Mouse (Mus musculus): ENCODE results near the gene Jak2. TPM values are rescaled to one million over a fixed set of nuclear protein-coding genes. Genes with fewer than 3 reads are reported as not detected.

Jak2 gene
- total and polyA plus RNA-seq, 3 experiments, result 4.3 to 19.5 (median 17.8) TPM

GRCm38 (mm10) chr19:29278944-29279587 lies 27.4 kb downstream of the Jak2 start:
- WGBS, result 92% methylated on average over 6 of the region's 6 CpGs
- Histone ChIP-seq H3K79me2 (replicated peaks; ENCODE audit: control insufficient read depth, insufficient read depth, low read length) (no peaks in the 10 kb centered on the region), H3K4me1 (ENCODE audit: control insufficient read depth, insufficient read depth, low read length) (no peaks in the 10 kb centered on the region), H3K27ac (no peak overlapping the region), H3K36me3 (ENCODE audit: control insufficient read depth, insufficient read depth, low read length) (no peaks in the 10 kb centered on the region; the same call in none of the 2 replicates), H3K27me3 (ENCODE audit: control insufficient read depth, insufficient read depth, low read length) (no peaks in the 10 kb centered on the region), H3K9ac (ENCODE audit: low read depth, low read length) (no peak overlapping the region), H3K4me3 (no peak overlapping the region)
- no peak for TF ChIP-seq POLR2A (IDR thresholded peaks at IDR 0.05; ENCODE audit: insufficient read depth, low read depth, low read length)
- TF ChIP-seq EP300 (IDR thresholded peaks at IDR 0.05; ENCODE audit: insufficient read depth, low read depth, low read length), result no peak
- no peak for DNase-seq
- intact Hi-C loops (cut with DNase I), result no loop called here

DNA sequence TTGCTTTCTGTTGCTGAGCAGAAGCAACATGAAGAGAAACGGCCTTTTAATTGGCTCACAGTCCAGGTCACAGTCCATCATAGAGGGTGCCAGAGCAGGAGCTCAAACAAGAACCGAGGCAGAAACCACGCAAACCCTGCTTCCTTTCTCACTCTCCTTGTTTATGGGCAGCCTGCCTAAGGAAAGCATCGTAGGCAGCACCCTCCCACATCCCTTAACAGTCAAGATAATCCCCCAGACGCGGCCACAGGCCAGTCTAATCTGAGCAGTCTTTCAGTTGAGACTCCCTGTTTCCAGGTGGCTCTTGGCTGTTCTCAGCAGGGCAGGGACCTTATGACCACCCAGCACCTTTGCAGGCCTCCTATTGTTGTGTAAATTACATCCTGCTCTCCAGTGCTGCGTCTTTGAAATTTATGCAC lies 33.8 kb downstream of the Jak2 start:
- H3K79me2 ChIP-seq (replicated peaks; ENCODE audit: control insufficient read depth, insufficient read depth, low read length), result no peaks in the 10 kb centered on the region
- intact Hi-C loops (cut with DNase I), result no loop called here
- H3K4me3 ChIP-seq, result no peak overlapping the region
- H3K9ac ChIP-seq (ENCODE audit: low read depth, low read length), result no peak overlapping the region
- TF ChIP-seq CTCF (IDR thresholded peaks at IDR 0.05) (no peak), POLR2A (IDR thresholded peaks at IDR 0.05; ENCODE audit: insufficient read depth, low read depth, low read length) (no peak)
- no peaks in the 10 kb centered on the region for H3K27me3 ChIP-seq (ENCODE audit: control insufficient read depth, insufficient read depth, low read length)
- no peak for DNase-seq
- 48% methylated on average over 7 of the region's 7 CpGs for WGBS
- H3K4me1 ChIP-seq (ENCODE audit: control insufficient read depth, insufficient read depth, low read length), result no peaks in the 10 kb centered on the region
- H3K36me3 ChIP-seq (ENCODE audit: control insufficient read depth, insufficient read depth, low read length), result peaks cover 4% of the 10 kb centered on the region
- H3K27ac ChIP-seq, result no peak overlapping the region

- no peak overlapping the region for H3K27ac ChIP-seq
- H3K4me1 ChIP-seq (ENCODE audit: control insufficient read depth, insufficient read depth, low read length), result no peaks in the 10 kb centered on the region
- no peaks in the 10 kb centered on the region for H3K27me3 ChIP-seq (ENCODE audit: control insufficient read depth, insufficient read depth, low read length)
- no peak overlapping the region for H3K9ac ChIP-seq (ENCODE audit: low read depth, low read length)
- intact Hi-C loops (cut with DNase I), result no loop called here
- no peak overlapping the region for H3K4me3 ChIP-seq
- peak; percentile 36 for TF ChIP-seq CTCF (IDR thresholded peaks at IDR 0.05)
- TF ChIP-seq POLR2A (IDR thresholded peaks at IDR 0.05; ENCODE audit: insufficient read depth, low read depth, low read length), result no peak
- no peak for TF ChIP-seq EP300 (IDR thresholded peaks at IDR 0.05; ENCODE audit: insufficient read depth, low read depth, low read length)
- H3K79me2 ChIP-seq (replicated peaks; ENCODE audit: control insufficient read depth, insufficient read depth, low read length), result no peaks in the 10 kb centered on the region
- WGBS, result 80% methylated on average over 8 of the region's 8 CpGs
- no peak for DNase-seq
- peaks cover 4% of the 10 kb centered on the region for H3K36me3 ChIP-seq (ENCODE audit: control insufficient read depth, insufficient read depth, low read length)
These were observed 36.2 kb downstream of the Jak2 start for GRCm38 (mm10) chr19:29287863-29288262.

GRCm38 (mm10) chr19:29291532-29291931 lies 39.9 kb downstream of the Jak2 start:
- TF ChIP-seq EP300 (IDR thresholded peaks at IDR 0.05; ENCODE audit: insufficient read depth, low read depth, low read length) (no peak), CTCF (IDR thresholded peaks at IDR 0.05) (no peak), POLR2A (IDR thresholded peaks at IDR 0.05; ENCODE audit: insufficient read depth, low read depth, low read length) (no peak)
- Histone ChIP-seq H3K9ac (ENCODE audit: low read depth, low read length) (no peak overlapping the region), H3K36me3 (ENCODE audit: control insufficient read depth, insufficient read depth, low read length) (peaks cover 1% of the 10 kb centered on the region; the same call in 1 of the 2 replicates), H3K4me3 (no peak overlapping the region), H3K4me1 (ENCODE audit: control insufficient read depth, insufficient read depth, low read length) (no peaks in the 10 kb centered on the region), H3K27me3 (ENCODE audit: control insufficient read depth, insufficient read depth, low read length) (no peaks in the 10 kb centered on the region), H3K27ac (no peak overlapping the region), H3K79me2 (replicated peaks; ENCODE audit: control insufficient read depth, insufficient read depth, low read length) (no peaks in the 10 kb centered on the region)
- intact Hi-C loops (cut with DNase I), result no loop called here
- WGBS, result 91% methylated on average over 14 of the region's 14 CpGs
- DNase-seq, result no peak

DNA sequence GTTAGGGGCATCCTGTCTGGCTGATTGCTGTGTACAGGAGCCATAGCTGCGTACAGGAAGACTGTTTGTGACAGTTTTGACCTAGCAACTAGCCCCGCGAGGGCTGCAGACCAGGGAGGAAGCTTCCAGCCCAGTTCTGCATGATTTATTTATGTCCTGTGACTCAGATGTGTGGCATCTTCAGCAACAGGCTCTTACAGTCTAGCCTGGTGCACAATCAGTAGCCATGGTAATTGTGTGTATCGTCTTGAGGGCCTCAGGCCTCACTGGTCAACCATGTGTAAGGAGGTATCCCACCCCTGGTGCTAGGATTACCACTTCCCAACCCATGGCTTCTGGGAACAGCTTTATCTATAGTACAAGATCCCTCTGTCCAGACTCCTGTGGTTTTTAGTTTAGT lies 40.9 kb downstream of the Jak2 start:
- Histone ChIP-seq H3K4me3 (no peak overlapping the region), H3K36me3 (ENCODE audit: control insufficient read depth, insufficient read depth, low read length) (no peaks in the 10 kb centered on the region), H3K4me1 (ENCODE audit: control insufficient read depth, insufficient read depth, low read length) (no peaks in the 10 kb centered on the region), H3K9ac (ENCODE audit: low read depth, low read length) (no peak overlapping the region), H3K79me2 (replicated peaks; ENCODE audit: control insufficient read depth, insufficient read depth, low read length) (no peaks in the 10 kb centered on the region), H3K27me3 (ENCODE audit: control insufficient read depth, insufficient read depth, low read length) (no peaks in the 10 kb centered on the region), H3K27ac (no peak overlapping the region)
- DNase-seq, result no peak
- 58% methylated on average over 4 of the region's 4 CpGs for WGBS
- intact Hi-C loops (cut with DNase I), result no loop called here
- TF ChIP-seq CTCF (IDR thresholded peaks at IDR 0.05) (no peak), POLR2A (IDR thresholded peaks at IDR 0.05; ENCODE audit: insufficient read depth, low read depth, low read length) (no peak), EP300 (IDR thresholded peaks at IDR 0.05; ENCODE audit: insufficient read depth, low read depth, low read length) (no peak)

GRCm38 (mm10) chr19:29294756-29295155 lies 43.1 kb downstream of the Jak2 start:
- no peaks in the 10 kb centered on the region for H3K79me2 ChIP-seq (replicated peaks; ENCODE audit: control insufficient read depth, insufficient read depth, low read length)
- H3K4me1 ChIP-seq (ENCODE audit: control insufficient read depth, insufficient read depth, low read length), result no peaks in the 10 kb centered on the region
- no peaks in the 10 kb centered on the region for H3K36me3 ChIP-seq (ENCODE audit: control insufficient read depth, insufficient read depth, low read length)
- H3K4me3 ChIP-seq, result no peak overlapping the region
- H3K9ac ChIP-seq (ENCODE audit: low read depth, low read length), result no peak overlapping the region
- TF ChIP-seq CTCF (IDR thresholded peaks at IDR 0.05), result no peak
- TF ChIP-seq EP300 (IDR thresholded peaks at IDR 0.05; ENCODE audit: insufficient read depth, low read depth, low read length), result no peak
- TF ChIP-seq POLR2A (IDR thresholded peaks at IDR 0.05; ENCODE audit: insufficient read depth, low read depth, low read length), result no peak
- H3K27ac ChIP-seq, result no peak overlapping the region
- WGBS, result 72% methylated on average over 2 of the region's 2 CpGs
- intact Hi-C loops (cut with DNase I), result no loop called here
- no peaks in the 10 kb centered on the region for H3K27me3 ChIP-seq (ENCODE audit: control insufficient read depth, insufficient read depth, low read length)
- no peak for DNase-seq
